Mouse (Mus musculus) neural tube, embryonic 14.5 days (tissue): ENCODE results near the gene Spns2. TPM values are rescaled to one million over a fixed set of nuclear protein-coding genes. Genes with fewer than 3 reads are reported as not detected.

ENCODE experiments used
- ATAC-seq: fragments of 200-750 bp; cut with Nextera tagmentation; 2 replicates; pipeline ENCODE4 v1.8.0; 2017; ENCODE audit warnings: low read depth, mild to moderate bottlenecking, moderate TSS enrichment, moderate library complexity
- H3K27ac ChIP-seq: fragments of 300-500 bp; sonication (generic); 2 replicates; pipeline ENCODE4 v1.5.1; 2014; ENCODE audit warnings: low read depth, mild to moderate bottlenecking, control low read depth, low read length, moderate library complexity, mixed read lengths
- H3K27me3 ChIP-seq: fragments of 300-500 bp; sonication (generic); 2 replicates; pipeline ENCODE4 v1.6.1; 2014; ENCODE audit warnings: low read length; ENCODE audit not compliant: control insufficient read depth, insufficient read depth
- H3K36me3 ChIP-seq: fragments of 300-500 bp; sonication (generic); 2 replicates; pipeline ENCODE4 v1.6.1; 2014; ENCODE audit warnings: low read length, mixed read lengths; ENCODE audit not compliant: control insufficient read depth, insufficient read depth
- H3K4me1 ChIP-seq: fragments of 300-500 bp; sonication (generic); 2 replicates; pipeline ENCODE4 v1.6.1; 2014; ENCODE audit warnings: low read length; ENCODE audit not compliant: control insufficient read depth, insufficient read depth
- H3K4me2 ChIP-seq: fragments of 300-500 bp; sonication (generic); 2 replicates; pipeline ENCODE4 v1.6.1; 2014; ENCODE audit warnings: mild to moderate bottlenecking, low read depth, low read length, control low read depth
- H3K4me3 ChIP-seq: fragments of 300-500 bp; sonication (generic); 2 replicates; pipeline ENCODE4 v1.5.1; 2014; ENCODE audit warnings: low read depth, low read length, control low read depth, mixed read lengths
- H3K9ac ChIP-seq: fragments of 300-500 bp; sonication (generic); replicated peaks from 2 replicates; pipeline ENCODE4 v1.6.1; 2014; ENCODE audit warnings: low read depth, mild to moderate bottlenecking, control low read depth, low read length, mixed read lengths
- H3K9me3 ChIP-seq: fragments of 300-500 bp; sonication (generic); 2 replicates; pipeline ENCODE4 v1.6.1; 2016; ENCODE audit warnings: low read length; ENCODE audit not compliant: control insufficient read depth
- WGBS: fragments of 180-500 bp; shearing (Covaris S2); extraction: QIAGEN DNeasy Blood & Tissue Kit; methylation state at CpG from one replicate; pipeline ENCODE4 v1.1.7; 2014; 5-methylcytosine and 5-hydroxymethylcytosine counted together
- polyA plus RNA-seq: library from polyadenylated mRNA; unstranded; fragments of >200 nt; fragmentation: Nextera tagmentation; extraction: Ambion mirVana; gene quantifications from 2 replicates; pipeline ENCODE4 v1.2.1, GENCODE M21; 2014

The Spns2 gene
- polyA plus RNA-seq, 1 experiment from 2014 or later, result 12.1 TPM

DNA sequence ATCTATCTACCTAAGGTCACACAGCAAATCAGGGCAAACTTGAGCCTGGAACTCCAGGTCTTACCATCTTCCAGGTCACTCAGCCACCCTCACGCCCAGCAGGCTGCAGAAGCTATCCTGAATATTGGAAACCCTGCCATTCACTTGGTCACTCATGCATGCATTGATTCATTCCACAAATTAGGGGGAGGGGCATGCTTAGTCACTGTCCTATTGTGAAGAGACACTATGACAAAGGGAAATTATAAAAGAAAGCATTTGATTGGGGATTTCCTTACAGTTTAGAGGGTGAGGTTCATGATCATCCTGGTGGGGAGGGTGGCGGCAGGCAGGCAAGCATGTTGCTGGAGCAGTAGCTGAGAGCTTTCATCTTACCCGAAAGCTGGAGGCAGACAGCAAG is 24.9 kb downstream of the Spns2 start:
- no peak for ATAC-seq
- H3K36me3 ChIP-seq, result peaks cover 3% of the 10 kb centered on the region; the same call in 1 of the 2 replicates

DNA sequence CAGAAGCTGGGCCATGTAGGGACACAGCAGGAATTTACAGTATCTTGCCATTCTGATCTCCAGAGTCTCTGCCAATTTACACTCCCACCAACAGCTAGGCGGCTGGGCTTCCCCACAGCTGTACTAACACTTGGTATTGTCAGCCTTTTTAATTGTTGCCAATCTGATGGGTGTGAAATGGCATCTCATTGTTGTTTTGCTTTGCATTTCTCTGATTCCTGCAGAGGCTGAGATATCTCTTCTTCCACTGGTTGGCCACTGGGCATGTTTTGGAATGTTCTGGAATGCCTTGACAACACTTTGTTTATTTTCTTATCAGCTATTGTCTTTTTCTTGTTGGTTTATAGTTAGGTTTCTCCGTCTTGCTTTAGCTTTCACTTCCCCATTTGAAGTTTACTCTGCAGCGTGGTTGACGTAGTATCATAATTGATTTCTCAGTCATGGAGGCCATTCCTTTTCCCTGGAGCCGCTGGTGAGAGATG is 28.2 kb downstream of the Spns2 start:
- no peak overlapping the region for H3K4me2 ChIP-seq
- no peaks in the 10 kb centered on the region for H3K27me3 ChIP-seq
- no peak overlapping the region for H3K4me3 ChIP-seq
- H3K27ac ChIP-seq, result no peak overlapping the region
- no peak for ATAC-seq
- peaks cover 10% of the 10 kb centered on the region; the same call in 1 of the 2 replicates for H3K36me3 ChIP-seq
- WGBS, result 48% methylated on average over 5 of the region's 5 CpGs
- H3K4me1 ChIP-seq, result 0 out of 2 replicates have a peak, but pooled peaks cover 2% of the 10 kb centered on the region
- H3K9me3 ChIP-seq, result no peaks in the 10 kb centered on the region
- no peak overlapping the region for H3K9ac ChIP-seq

More for the DNA sequence above, 24.9 kb downstream of the Spns2 start:
- H3K4me1 ChIP-seq, result peaks cover 11% of the 10 kb centered on the region; the same call in 1 of the 2 replicates
- whole genome bisulfite sequencing, result 61% methylated on average over 3 of the region's 3 CpGs
- no peak overlapping the region for H3K4me3 ChIP-seq
- H3K27ac ChIP-seq, result no peak overlapping the region
- no peaks in the 10 kb centered on the region for H3K9me3 ChIP-seq
- no peak overlapping the region for H3K9ac ChIP-seq
- no peak overlapping the region for H3K4me2 ChIP-seq
- H3K27me3 ChIP-seq, result no peaks in the 10 kb centered on the region

DNA sequence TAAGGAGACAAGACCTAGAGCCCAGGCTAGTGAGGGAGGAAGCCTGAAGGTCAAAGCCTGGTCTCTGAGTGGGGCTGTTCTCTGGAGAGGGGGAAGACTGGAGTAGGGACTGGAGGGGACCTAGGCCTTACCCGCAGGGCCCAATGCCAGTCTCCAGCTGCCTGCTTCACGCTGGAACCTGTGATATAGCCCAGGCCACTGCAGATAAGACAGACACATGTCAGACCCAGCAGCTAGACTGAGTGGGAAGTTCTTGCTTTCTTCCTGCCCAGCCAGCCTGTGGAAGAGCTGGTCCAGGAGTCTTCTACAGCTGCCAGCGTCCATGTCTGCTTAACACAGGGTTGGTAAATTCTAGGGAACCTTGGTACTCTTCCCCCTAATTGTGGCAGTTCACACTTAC is 31.2 kb downstream of the Spns2 start:
- H3K9ac ChIP-seq, result no peak overlapping the region
- H3K36me3 ChIP-seq, result peaks cover 11% of the 10 kb centered on the region; the same call in 1 of the 2 replicates
- WGBS, result 87% methylated on average over 3 of the region's 3 CpGs
- no peak for ATAC-seq
- no peaks in the 10 kb centered on the region for H3K27me3 ChIP-seq
- H3K9me3 ChIP-seq, result no peaks in the 10 kb centered on the region
- no peak overlapping the region for H3K4me2 ChIP-seq
- 0 out of 2 replicates have a peak, but pooled peaks cover 2% of the 10 kb centered on the region for H3K4me1 ChIP-seq
- no peak overlapping the region for H3K4me3 ChIP-seq
- H3K27ac ChIP-seq, result no peak overlapping the region

DNA sequence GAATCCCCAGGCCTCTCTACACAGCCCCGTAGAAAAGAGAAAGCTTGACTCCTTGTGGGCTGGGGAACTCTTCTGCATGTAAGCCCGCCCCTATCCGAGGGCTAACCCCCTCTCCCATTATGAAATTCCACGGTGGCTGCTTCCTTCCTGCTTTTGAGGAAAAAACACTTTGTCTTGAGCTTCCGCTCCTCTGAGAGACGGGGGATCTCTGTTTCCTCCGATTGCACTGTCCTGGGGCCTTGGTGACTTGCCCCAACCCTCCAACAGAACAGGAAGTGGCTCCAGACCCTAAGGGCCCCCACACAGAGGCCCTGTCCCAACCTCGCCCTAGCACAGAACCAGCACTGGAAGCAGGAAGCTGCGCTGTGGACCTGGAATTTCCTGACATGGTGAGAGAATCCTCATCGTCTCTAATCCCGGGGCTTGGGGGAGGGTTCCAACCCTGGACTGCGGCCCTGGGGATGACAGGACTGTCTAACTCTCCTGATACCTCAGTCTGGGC is 31.7 kb downstream of the Spns2 start:
- no peaks in the 10 kb centered on the region for H3K9me3 ChIP-seq
- 0 out of 2 replicates have a peak, but pooled peaks cover 2% of the 10 kb centered on the region for H3K4me1 ChIP-seq
- no peak for ATAC-seq
- WGBS, result 84% methylated on average over 12 of the region's 12 CpGs
- H3K36me3 ChIP-seq, result peaks cover 15% of the 10 kb centered on the region; the same call in 1 of the 2 replicates
- no peaks in the 10 kb centered on the region for H3K27me3 ChIP-seq
- no peak overlapping the region for H3K4me2 ChIP-seq
- no peak overlapping the region for H3K27ac ChIP-seq
- H3K4me3 ChIP-seq, result no peak overlapping the region
- H3K9ac ChIP-seq, result no peak overlapping the region

DNA sequence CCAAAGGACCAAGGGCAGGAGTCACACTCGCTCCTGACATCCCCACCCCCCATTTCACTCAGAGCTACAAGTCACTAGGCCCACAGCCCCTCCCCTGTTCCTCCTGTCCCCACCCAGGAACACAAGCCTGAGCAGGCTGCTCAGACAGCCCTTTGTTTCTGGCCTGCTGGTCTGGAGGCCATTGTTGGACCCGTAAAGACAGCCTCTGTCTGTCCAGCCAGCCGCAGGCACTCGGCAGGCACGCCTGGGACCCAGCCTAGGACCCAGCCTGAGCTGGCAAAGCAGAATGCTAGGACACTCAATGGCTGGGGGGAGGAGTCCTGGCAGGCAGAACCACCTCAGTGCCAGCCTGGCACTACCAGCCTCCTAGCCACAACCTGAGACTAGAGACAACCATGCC is 34.0 kb downstream of the Spns2 start:
- no peak overlapping the region for H3K4me2 ChIP-seq
- no peaks in the 10 kb centered on the region for H3K27me3 ChIP-seq
- WGBS, result 37% methylated on average over 5 of the region's 5 CpGs
- peak; percentile 69; the same call in 1 of the 2 replicates for ATAC-seq
- no peaks in the 10 kb centered on the region for H3K4me1 ChIP-seq
- no peak overlapping the region for H3K4me3 ChIP-seq
- H3K9ac ChIP-seq, result no peak overlapping the region
- H3K27ac ChIP-seq, result no peak overlapping the region
- H3K36me3 ChIP-seq, result peaks cover 35% of the 10 kb centered on the region
- no peaks in the 10 kb centered on the region for H3K9me3 ChIP-seq

DNA sequence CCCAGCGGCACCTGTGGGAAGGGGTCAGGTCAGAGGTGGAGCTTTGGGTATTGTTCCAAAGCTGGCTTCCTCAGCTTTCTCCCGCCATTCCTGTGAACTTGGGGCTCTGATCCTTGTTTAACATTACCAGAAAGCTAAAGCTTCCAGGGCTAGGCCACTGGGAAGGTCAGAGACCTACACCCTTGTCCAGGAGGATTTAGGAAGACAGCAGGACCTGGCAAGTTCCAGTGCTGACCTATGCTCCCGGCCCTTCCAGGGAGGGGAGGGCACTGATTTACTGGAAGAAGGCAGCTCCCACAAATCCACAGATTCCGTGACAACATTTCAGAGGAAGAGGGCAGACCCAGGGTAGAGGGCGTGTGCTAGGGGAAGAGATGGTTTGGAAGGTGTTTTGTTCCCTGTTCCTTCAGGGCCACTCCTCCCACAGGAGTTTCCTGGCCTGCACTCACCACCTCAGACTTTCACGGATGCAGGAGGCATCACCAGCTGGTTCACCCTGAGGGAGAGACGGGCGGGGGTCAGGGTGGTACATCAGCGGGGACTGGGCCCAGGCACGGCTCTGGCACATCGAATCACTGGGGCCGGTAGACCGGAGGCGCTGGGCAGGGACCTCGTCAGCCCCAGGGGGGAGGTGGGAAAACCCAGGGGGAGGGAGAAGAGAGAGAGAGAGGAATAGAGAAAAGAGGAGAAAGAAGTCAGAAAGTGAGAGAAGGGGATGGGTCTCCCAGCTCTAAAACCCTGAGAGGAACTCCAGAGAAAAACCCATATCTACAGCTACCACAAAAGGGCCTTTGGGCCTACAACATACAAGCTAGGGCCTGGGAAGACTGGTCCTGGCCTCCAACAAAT is 36.4 kb downstream of the Spns2 start:
- Histone ChIP-seq H3K9me3 (no peaks in the 10 kb centered on the region), H3K36me3 (peaks cover 49% of the 10 kb centered on the region), H3K4me1 (no peaks in the 10 kb centered on the region), H3K27me3 (no peaks in the 10 kb centered on the region), H3K4me3 (no peak overlapping the region), H3K9ac (no peak overlapping the region), H3K4me2 (no peak overlapping the region), H3K27ac (no peak overlapping the region)
- no peak for ATAC-seq
- WGBS, result 69% methylated on average over 15 of the region's 15 CpGs

DNA sequence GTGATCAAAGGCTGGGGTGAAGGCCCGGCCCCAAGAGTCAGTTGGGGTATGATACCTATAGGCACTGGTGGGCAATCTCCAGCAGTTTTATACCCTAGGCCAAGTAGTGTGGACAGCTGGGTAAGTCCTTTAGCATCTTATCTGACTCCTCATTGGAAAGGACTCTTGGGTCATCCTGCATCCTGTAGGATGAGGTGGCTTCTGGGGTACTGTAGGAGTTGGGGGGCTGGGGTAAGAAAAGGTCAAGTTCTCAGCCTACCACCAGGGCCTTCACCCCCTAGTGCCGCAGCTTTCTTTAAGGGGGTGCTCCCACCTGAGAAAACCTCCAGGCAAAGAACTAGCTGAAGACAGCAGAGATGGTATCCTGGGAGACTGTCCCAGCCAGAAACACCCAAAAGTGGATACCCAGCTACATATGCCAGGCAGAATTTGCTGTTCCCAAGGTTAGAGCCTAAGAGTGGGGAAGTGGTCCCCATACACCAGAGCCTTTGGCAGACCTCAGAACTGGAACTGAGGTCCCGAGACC is 37.5 kb downstream of the Spns2 start:
- Histone ChIP-seq H3K27me3 (no peaks in the 10 kb centered on the region), H3K9ac (no peak overlapping the region), H3K4me2 (no peak overlapping the region), H3K4me1 (no peaks in the 10 kb centered on the region), H3K9me3 (no peaks in the 10 kb centered on the region), H3K36me3 (peaks cover 60% of the 10 kb centered on the region), H3K27ac (no peak overlapping the region), H3K4me3 (no peak overlapping the region)
- no peak for ATAC-seq
- WGBS, result 82% methylated on average over 3 of the region's 3 CpGs

DNA sequence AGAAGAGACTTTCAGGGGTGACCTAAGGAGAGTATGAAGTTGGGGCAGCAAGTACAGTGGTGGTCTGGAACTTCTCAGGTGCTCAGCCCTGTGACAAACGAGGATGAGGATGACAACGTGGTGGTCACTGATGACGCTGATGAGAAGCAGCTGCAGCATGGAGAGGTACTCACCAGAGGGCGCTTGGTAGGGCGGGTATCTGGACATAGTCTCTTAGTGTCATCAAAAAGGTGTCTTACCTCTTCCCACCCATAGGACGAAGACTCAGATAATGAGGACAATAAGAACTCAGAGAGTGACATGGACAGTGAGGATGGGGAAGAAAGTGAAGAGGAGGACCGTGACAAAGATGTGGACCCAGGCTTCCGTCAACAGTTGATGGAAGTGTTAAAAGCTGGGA is 42.2 kb downstream of the Spns2 start:
- Histone ChIP-seq H3K4me2 (no peak overlapping the region), H3K27me3 (no peaks in the 10 kb centered on the region), H3K27ac (no peak overlapping the region), H3K4me1 (peaks cover 4% of the 10 kb centered on the region), H3K9me3 (no peaks in the 10 kb centered on the region), H3K4me3 (no peak overlapping the region), H3K36me3 (peaks cover 89% of the 10 kb centered on the region), H3K9ac (no peak overlapping the region)
- no peak for ATAC-seq
- 91% methylated on average over 8 of the region's 8 CpGs for WGBS
